Mouse (Mus musculus) MEL (cell line): ENCODE measurements around the gene Ankrd40.

Experiments
- ELF1 ChIP-seq: IDR thresholded peaks from 2 replicates; pipeline ENCODE4 v1.6.1; 2014; ENCODE audit warnings: low read depth, mild to moderate bottlenecking, inconsistent platforms, low read length, improper control_type of control experiment, moderate library complexity
- MAX ChIP-seq: IDR thresholded peaks from 2 replicates; pipeline ENCODE4 v1.6.1; 2011; ENCODE audit warnings: low read length, improper control_type of control experiment
- POLR2A ChIP-seq, 2 experiments: IDR thresholded peaks; 2 replicates each; pipeline ENCODE4 v1.6.1; 2011 to 2012; ENCODE audit warnings: low read length in 2 of 2, mild to moderate bottlenecking in 2 of 2, control low read depth in 1 of 2, improper control_type of control experiment in 1 of 2, low read depth in 1 of 2, moderate library complexity in 1 of 2; ENCODE audit not compliant: control insufficient read depth in 1 of 2, insufficient read depth in 1 of 2, poor library complexity in 1 of 2

- TF ChIP-seq ELF1: no peak
- TF ChIP-seq POLR2A (IDR thresholded peaks at IDR 0.05; ENCODE audit: control insufficient read depth in 1 of 2, insufficient read depth in 1 of 2, low read depth in 1 of 2, low read length in 2 of 2, poor library complexity in 1 of 2): no peak
- no peak for TF ChIP-seq MAX
Observed at GRCm38 (mm10) chr11:94344470-94344869, 16.7 kb downstream of the Ankrd40 start.
